Mouse (Mus musculus): ENCODE measurements around the gene Vmn1r239-ps.
A peak's percentile ranks its signal among the peaks of the same experiment; 100 is the strongest.
"Not testable (repeated sequence)": the region's sequence is repeated elsewhere in the genome, so short reads cannot be mapped to it uniquely, and the experiment has no call there.

Vmn1r239-ps gene

GRCm38 (mm10) chrX:147453610-147454009 is at the start of gene Vmn1r239-ps:
Vmn1r239-ps (minus strand) TSS chrX:147453710.
- not testable (repeated sequence) for DNase-seq (ENCODE audit: low spot score)

GRCm38 (mm10) chrX:147489551-147489950 is 36.0 kb upstream of the Vmn1r239-ps start:
- no peak for DNase-seq (ENCODE audit: low spot score)

- DNase-seq (ENCODE audit: low spot score): no peak
Observed at GRCm38 (mm10) chrX:147443386-147443785, 10.1 kb downstream of the Vmn1r239-ps start.

DNA sequence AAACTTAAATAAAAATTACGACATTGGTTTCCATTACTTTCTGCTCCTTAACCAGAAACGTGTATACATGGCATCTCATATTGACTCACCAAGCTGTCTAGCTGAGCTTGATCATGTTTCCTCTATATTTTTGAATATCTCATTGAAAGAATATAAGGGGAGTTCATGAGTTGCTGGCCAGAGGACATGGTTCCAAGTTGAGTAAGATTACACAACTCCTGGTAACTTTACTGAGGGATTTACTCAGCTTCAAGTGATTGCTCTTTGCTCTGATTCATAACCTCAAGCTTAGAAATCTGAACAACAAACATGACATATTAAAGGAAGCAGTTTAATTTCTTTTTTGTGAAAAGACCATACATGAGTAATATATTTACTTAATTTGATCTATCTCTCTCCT is 18.1 kb downstream of the Vmn1r239-ps start:
- DNase-seq (ENCODE audit: low spot score): no peak

- peak; percentile 50 for DNase-seq (ENCODE audit: low spot score)
Observed at GRCm38 (mm10) chrX:147429753-147430152, 23.8 kb downstream of the Vmn1r239-ps start.

DNA sequence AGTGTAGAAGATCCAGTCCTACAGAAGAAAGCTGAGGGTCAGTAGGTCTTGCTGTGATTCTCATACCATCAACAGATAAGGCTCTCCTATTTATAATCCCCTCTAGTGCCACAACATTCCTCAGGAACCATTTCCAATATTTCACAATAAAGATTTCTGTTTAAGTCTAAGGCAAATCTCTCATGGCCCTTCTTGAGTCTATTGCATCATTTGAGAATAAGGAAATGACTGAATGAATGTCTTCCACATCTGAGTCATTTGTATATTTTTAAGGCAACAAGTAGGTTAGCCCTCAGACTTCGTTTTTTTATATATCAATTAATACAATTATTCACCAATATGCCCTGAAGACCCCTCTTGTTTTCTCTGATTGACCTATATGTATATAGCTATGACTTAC is 24.4 kb downstream of the Vmn1r239-ps start, which contains the start of gene Il13ra2:
Il13ra2 (minus strand) TSS at position 64 of the 400 bp plus-strand sequence.
- DNase-seq (ENCODE audit: low spot score): no peak
